Mouse (Mus musculus) neutrophil, adult 5-6 weeks (primary cell): Measurements from ENCODE around the gene Ccn1. TPM values are rescaled to one million over a fixed set of nuclear protein-coding genes. Genes with fewer than 3 reads are reported as not detected.

ENCODE experiments used
- ATAC-seq: fragments of 151-379, 151-347 bp; 2 replicates; pipeline ENCODE4 v1.8.0; 2017; ENCODE audit warnings: mild to moderate bottlenecking, moderate TSS enrichment; ENCODE audit not compliant: insufficient number of reproducible peaks, poor library complexity, low FRiP score, severe bottlenecking; ENCODE audit errors: extremely low read depth
- total RNA-seq: library from RNA; stranded (forward); fragments of 200-1000 nt; gene quantifications from 2 replicates; pipeline ENCODE4 v1.2.3, GENCODE M21; 2017

Ccn1 gene
- total RNA-seq = 0.37 TPM in 1 of 2 replicates, not detected in the other

GRCm38 (mm10) chr3:145649852-145650202, at the start of gene Ccn1:
Gene Ccn1 (minus strand): TSS chr3:145649981.
- ATAC-seq = no peak

- no peak for ATAC-seq
Measured at GRCm38 (mm10) chr3:145693361-145693760, 43.6 kb upstream of the Ccn1 start.

- ATAC-seq = no peak
Measured at GRCm38 (mm10) chr3:145692037-145692436, 42.3 kb upstream of the Ccn1 start.

GRCm38 (mm10) chr3:145691415-145691814, 41.6 kb upstream of the Ccn1 start:
- ATAC-seq = no peak

- ATAC-seq = no peak
Measured at GRCm38 (mm10) chr3:145689271-145689670, 39.5 kb upstream of the Ccn1 start.

GRCm38 (mm10) chr3:145687836-145688235, 38.1 kb upstream of the Ccn1 start:
- ATAC-seq = no peak

- ATAC-seq = no peak
Measured at GRCm38 (mm10) chr3:145684604-145685441, 35.0 kb upstream of the Ccn1 start.

GRCm38 (mm10) chr3:145684201-145684600, 34.4 kb upstream of the Ccn1 start:
- ATAC-seq = no peak

GRCm38 (mm10) chr3:145681348-145681935, 31.7 kb upstream of the Ccn1 start:
- no peak for ATAC-seq

GRCm38 (mm10) chr3:145680686-145681085, 30.9 kb upstream of the Ccn1 start:
- ATAC-seq = no peak

GRCm38 (mm10) chr3:145676212-145676611, 26.4 kb upstream of the Ccn1 start:
- ATAC-seq = no peak

GRCm38 (mm10) chr3:145674815-145675214, 25.0 kb upstream of the Ccn1 start:
- ATAC-seq = no peak

GRCm38 (mm10) chr3:145666383-145666782, 16.6 kb upstream of the Ccn1 start:
- no peak for ATAC-seq

- ATAC-seq = no peak
Measured at GRCm38 (mm10) chr3:145656993-145657713, 7.4 kb upstream of the Ccn1 start.

- ATAC-seq = no peak
Measured at GRCm38 (mm10) chr3:145654944-145655343, 5.2 kb upstream of the Ccn1 start.

- ATAC-seq = no peak
Measured at GRCm38 (mm10) chr3:145654028-145654427, 4.2 kb upstream of the Ccn1 start.

- ATAC-seq = no peak
Measured at GRCm38 (mm10) chr3:145653191-145653940, 3.6 kb upstream of the Ccn1 start.

GRCm38 (mm10) chr3:145652322-145653131, 2.7 kb upstream of the Ccn1 start:
- ATAC-seq = no peak

- ATAC-seq = no peak
Measured at GRCm38 (mm10) chr3:145651978-145652321, 2.2 kb upstream of the Ccn1 start.
